Mouse (Mus musculus) monocyte, adult 5-6 weeks (primary cell): ENCODE results near the gene Chad. TPM values are rescaled to one million over a fixed set of nuclear protein-coding genes. Genes with fewer than 3 reads are reported as not detected.

ENCODE experiments used
- ATAC-seq: fragments of 153-309, 156-312 bp; replicated peaks from 2 replicates; pipeline ENCODE4 v1.8.0; 2017; ENCODE audit warnings: mild to moderate bottlenecking; ENCODE audit not compliant: low TSS enrichment, insufficient number of reproducible peaks, severe bottlenecking, poor library complexity, low FRiP score
- total RNA-seq: library from RNA; stranded (forward); fragments of 200-1000, 200-491, 200-594 nt; gene quantifications from 3 replicates; pipeline ENCODE4 v1.2.3, GENCODE M21; 2017

Chad gene
- total RNA-seq, 1 experiment from 2014 or later, result not detected

- ATAC-seq, result no peak
Measured at GRCm38 (mm10) chr11:94563383-94563782, 1.5 kb upstream of the Chad start.

GRCm38 (mm10) chr11:94563821-94564220 is 1.0 kb upstream of the Chad start:
- ATAC-seq, result no peak

GRCm38 (mm10) chr11:94565151-94565479 is 268 bp downstream of the Chad start:
- no peak for ATAC-seq

- no peak for ATAC-seq
Measured at GRCm38 (mm10) chr11:94566534-94566933, 1.7 kb downstream of the Chad start.

- no peak for ATAC-seq
Measured at GRCm38 (mm10) chr11:94567326-94567725, 2.5 kb downstream of the Chad start.

- ATAC-seq, result no peak
Measured at GRCm38 (mm10) chr11:94570612-94571011, 5.8 kb downstream of the Chad start.

- no peak for ATAC-seq
Measured at GRCm38 (mm10) chr11:94571850-94572249, 7.0 kb downstream of the Chad start.

GRCm38 (mm10) chr11:94574560-94574959 is 9.7 kb downstream of the Chad start:
- ATAC-seq, result no peak

- no peak for ATAC-seq
Measured at GRCm38 (mm10) chr11:94575036-94575435, 10.2 kb downstream of the Chad start.

GRCm38 (mm10) chr11:94576361-94576760 is 11.5 kb downstream of the Chad start:
- ATAC-seq, result no peak

- ATAC-seq, result no peak
Measured at GRCm38 (mm10) chr11:94580111-94580740, 15.4 kb downstream of the Chad start.

GRCm38 (mm10) chr11:94585091-94585490 is 20.2 kb downstream of the Chad start:
- ATAC-seq, result no peak

- ATAC-seq, result no peak
Measured at GRCm38 (mm10) chr11:94587511-94587910, 22.7 kb downstream of the Chad start.

GRCm38 (mm10) chr11:94596311-94596852 is 31.5 kb downstream of the Chad start:
- ATAC-seq, result peak; percentile 72; the same call in 1 of the 2 replicates

- ATAC-seq, result no peak
Measured at GRCm38 (mm10) chr11:94597319-94597718, 32.5 kb downstream of the Chad start.

- ATAC-seq, result no peak
Measured at GRCm38 (mm10) chr11:94598437-94599120, 33.7 kb downstream of the Chad start.

GRCm38 (mm10) chr11:94600447-94600846 is 35.6 kb downstream of the Chad start:
- no peak for ATAC-seq

GRCm38 (mm10) chr11:94601321-94602281 is 36.8 kb downstream of the Chad start, which contains the start of gene Acsf2:
Acsf2 (minus strand) TSS chr11:94601871.
- ATAC-seq, result peak; percentile 56

- 0 out of 2 replicates have a peak, but pooled peaks have one; percentile 7 for ATAC-seq
Measured at GRCm38 (mm10) chr11:94602356-94602955, 37.6 kb downstream of the Chad start.
